Mouse (Mus musculus): ENCODE data around the gene Sh3gl3.

- TF ChIP-seq CTCF (conservative IDR thresholded peaks at IDR 0.05 in 1 of 2, IDR thresholded peaks at IDR 0.05 in 1 of 2; ENCODE audit: low read depth in 2 of 2, low read length in 2 of 2) = no peak
- no peak for TF ChIP-seq POLR2A (IDR thresholded peaks at IDR 0.05; ENCODE audit: low read depth, low read length)
- TF ChIP-seq EP300 (IDR thresholded peaks at IDR 0.05; ENCODE audit: low read length) = no peak
- no peak for TF ChIP-seq MEF2A (IDR thresholded peaks at IDR 0.05; ENCODE audit: borderline replicate concordance, low read depth, low read length)
- TF ChIP-seq SIN3A (IDR thresholded peaks at IDR 0.05; ENCODE audit: low read length) = no peak
- no peak for TF ChIP-seq MAX (IDR thresholded peaks at IDR 0.05; ENCODE audit: low read length)
- TF ChIP-seq SMC3 (IDR thresholded peaks at IDR 0.05; ENCODE audit: low read depth, low read length) = no peak
- TF ChIP-seq HCFC1 (IDR thresholded peaks at IDR 0.05; ENCODE audit: low read depth, low read length) = no peak
Measured at GRCm38 (mm10) chr7:82177336-82177735, 3.7 kb downstream of the Sh3gl3 start.

Measured in CH12.LX (cell line).